Mouse (Mus musculus) hindbrain, embryonic 14.5 days (tissue): Measurements from ENCODE around the gene Rock2. TPM values are rescaled to one million over a fixed set of nuclear protein-coding genes. Genes with fewer than 3 reads are reported as not detected.

ENCODE experiments used
- ATAC-seq: fragments of 200-750 bp; cut with Nextera tagmentation; 2 replicates; pipeline ENCODE4 v1.8.0; 2017; ENCODE audit warnings: moderate number of reproducible peaks, mild to moderate bottlenecking, moderate TSS enrichment, moderate library complexity; ENCODE audit not compliant: low FRiP score
- DNase-seq: peaks from one replicate; pipeline ENCODE4 v3.0.0-alpha.2; 2015; ENCODE audit warnings: low spot score
- H3K27ac ChIP-seq: fragments of 300-500 bp; sonication (generic); 2 replicates; pipeline ENCODE4 v1.5.1; 2014; ENCODE audit warnings: mild to moderate bottlenecking, moderate library complexity
- H3K27me3 ChIP-seq: fragments of 300-500 bp; sonication (generic); 2 replicates; pipeline ENCODE4 v1.6.1; 2014; ENCODE audit warnings: mild to moderate bottlenecking, low read length, mixed read lengths; ENCODE audit not compliant: control insufficient read depth, insufficient read depth
- H3K36me3 ChIP-seq: fragments of 300-500 bp; sonication (generic); replicated peaks from 2 replicates; pipeline ENCODE4 v1.6.1; 2014; ENCODE audit not compliant: control insufficient read depth, insufficient read depth
- H3K4me1 ChIP-seq: fragments of 300-500 bp; sonication (generic); replicated peaks from 2 replicates; pipeline ENCODE4 v1.6.1; 2014; ENCODE audit warnings: antibody characterized with exemption, low read length, mixed read lengths; ENCODE audit not compliant: control insufficient read depth, insufficient read depth
- H3K4me2 ChIP-seq: fragments of 300-500 bp; sonication (generic); replicated peaks from 2 replicates; pipeline ENCODE4 v1.6.1; 2014; ENCODE audit warnings: mild to moderate bottlenecking, moderate library complexity
- H3K4me3 ChIP-seq: fragments of 300-500 bp; sonication (generic); replicated peaks from 2 replicates; pipeline ENCODE4 v1.5.1; 2014; ENCODE audit warnings: mild to moderate bottlenecking, low read length
- H3K9ac ChIP-seq: fragments of 300-500 bp; sonication (generic); 2 replicates; pipeline ENCODE4 v1.6.1; 2014
- H3K9me3 ChIP-seq: fragments of 300-500 bp; sonication (generic); 2 replicates; pipeline ENCODE4 v1.6.1; 2016; ENCODE audit warnings: low read length; ENCODE audit not compliant: control insufficient read depth
- WGBS: fragments of 180-500 bp; shearing (Covaris S2); extraction: QIAGEN DNeasy Blood & Tissue Kit; methylation state at CpG from one replicate; pipeline ENCODE4 v1.1.7; 2014; 5-methylcytosine and 5-hydroxymethylcytosine counted together
- polyA plus RNA-seq: library from polyadenylated mRNA; unstranded; fragments of >200 nt; fragmentation: Nextera tagmentation; extraction: Ambion mirVana; gene quantifications from 2 replicates; pipeline ENCODE4 v1.2.1, GENCODE M21; 2014

Rock2 gene
- polyA plus RNA-seq, 1 experiment from 2014 or later, result 17.6 TPM

DNA sequence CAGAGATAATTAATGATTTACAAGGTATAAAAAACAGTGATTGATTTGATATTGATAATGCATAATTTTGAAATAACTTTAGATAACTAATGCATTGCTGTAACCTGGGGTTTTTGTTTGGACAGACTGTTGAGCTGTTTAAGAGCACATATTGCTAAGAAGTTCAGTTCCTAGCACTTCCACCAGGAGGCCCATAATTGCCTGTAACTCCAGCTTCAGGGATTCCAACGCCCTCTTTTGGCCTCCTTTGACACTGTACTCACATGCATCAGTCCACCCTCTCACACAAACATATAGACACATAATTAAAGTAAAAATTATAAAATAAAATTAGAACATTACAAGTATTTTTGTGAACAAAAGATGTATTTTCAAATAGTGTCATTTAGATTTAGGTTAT lies 64.2 kb downstream of the Rock2 start:
- no peak overlapping the region for H3K9ac ChIP-seq
- no peak for DNase-seq
- H3K9me3 ChIP-seq, result no peaks in the 10 kb centered on the region
- H3K36me3 ChIP-seq, result peaks cover 59% of the 10 kb centered on the region
- WGBS, result 55% methylated on average over 1 of the region's 1 CpGs
- H3K27ac ChIP-seq, result no peak overlapping the region
- H3K4me1 ChIP-seq, result no peaks in the 10 kb centered on the region
- ATAC-seq, result no peak
- no peak overlapping the region for H3K4me3 ChIP-seq
- H3K4me2 ChIP-seq, result no peak overlapping the region
- H3K27me3 ChIP-seq, result no peaks in the 10 kb centered on the region

DNA sequence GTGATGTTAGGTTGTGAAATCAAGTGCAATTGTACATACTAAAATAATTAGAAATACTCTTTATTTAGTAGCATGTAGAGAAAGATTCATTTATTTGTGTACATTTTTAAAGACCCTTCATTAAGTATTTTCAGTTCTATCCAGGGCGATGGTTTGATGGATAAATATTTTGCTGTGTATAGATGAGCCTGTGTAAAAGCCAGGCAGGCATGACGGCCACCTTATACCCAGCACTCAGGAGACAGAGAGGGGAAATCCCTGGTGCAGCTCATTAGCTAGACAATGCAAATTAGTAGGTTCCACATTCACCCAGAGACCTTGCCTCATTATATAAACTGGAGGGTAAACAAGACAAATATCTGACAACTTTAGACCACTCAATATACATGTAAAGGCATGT lies 68.7 kb downstream of the Rock2 start:
- Histone ChIP-seq H3K9ac (no peak overlapping the region), H3K4me3 (no peak overlapping the region), H3K27me3 (no peaks in the 10 kb centered on the region), H3K27ac (no peak overlapping the region), H3K9me3 (no peaks in the 10 kb centered on the region), H3K36me3 (peaks cover 70% of the 10 kb centered on the region), H3K4me1 (no peaks in the 10 kb centered on the region), H3K4me2 (no peak overlapping the region)
- 65% methylated on average over 2 of the region's 2 CpGs for whole genome bisulfite sequencing
- DNase-seq (no peak), ATAC-seq (no peak)

DNA sequence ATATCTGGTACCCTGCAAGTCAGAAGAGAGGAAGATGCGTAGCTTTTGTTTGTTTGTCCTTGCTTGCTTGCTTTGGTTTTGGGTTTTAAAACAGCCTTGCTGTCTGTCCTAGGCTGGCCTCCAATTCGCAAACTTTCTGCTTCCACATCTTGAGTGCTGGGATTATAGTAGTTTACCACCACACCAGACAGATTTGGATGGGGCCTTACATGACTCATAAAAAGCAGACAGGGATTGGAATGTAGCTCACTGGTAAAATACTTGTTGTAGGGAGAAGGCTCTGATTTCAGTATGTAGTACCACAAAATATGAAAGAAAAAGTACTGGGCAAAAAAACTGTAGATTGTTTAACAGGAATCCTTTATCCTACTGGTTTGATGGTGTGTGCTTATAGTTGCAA lies 72.1 kb downstream of the Rock2 start:
- 99% methylated on average over 2 of the region's 2 CpGs for WGBS
- H3K36me3 ChIP-seq, result peaks cover 69% of the 10 kb centered on the region

DNA sequence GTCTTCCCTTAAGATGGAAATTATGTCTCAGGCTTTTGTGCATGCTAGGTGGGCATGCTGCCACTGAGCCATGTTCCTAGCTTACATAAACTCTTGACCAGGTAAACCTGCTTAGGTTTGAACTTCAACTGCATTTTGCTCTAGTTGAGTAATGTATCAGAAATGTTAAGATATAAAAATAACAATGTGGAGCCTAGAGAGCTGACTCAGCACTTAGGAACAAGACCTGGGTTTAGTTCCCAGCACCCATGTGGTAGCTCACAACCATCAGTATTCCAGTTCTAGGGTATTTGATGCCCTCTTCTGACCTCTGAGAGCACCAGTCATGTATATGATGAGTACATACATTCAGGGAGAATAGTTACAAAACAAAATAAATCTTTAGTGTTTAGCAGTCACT lies 82.4 kb downstream of the Rock2 start:
- Histone ChIP-seq H3K27me3 (no peaks in the 10 kb centered on the region), H3K4me2 (no peak overlapping the region), H3K9me3 (no peaks in the 10 kb centered on the region), H3K9ac (no peak overlapping the region), H3K4me3 (no peak overlapping the region), H3K4me1 (no peaks in the 10 kb centered on the region), H3K27ac (no peak overlapping the region), H3K36me3 (peaks cover 91% of the 10 kb centered on the region)
- DNase-seq (no peak), ATAC-seq (no peak)

More for the DNA sequence above, 72.1 kb downstream of the Rock2 start:
- no peaks in the 10 kb centered on the region for H3K27me3 ChIP-seq
- H3K4me3 ChIP-seq, result no peak overlapping the region
- no peak overlapping the region for H3K9ac ChIP-seq
- no peaks in the 10 kb centered on the region for H3K9me3 ChIP-seq
- no peak overlapping the region for H3K27ac ChIP-seq
- ATAC-seq (no peak), DNase-seq (no peak)
- H3K4me2 ChIP-seq, result no peak overlapping the region
- no peaks in the 10 kb centered on the region for H3K4me1 ChIP-seq

DNA sequence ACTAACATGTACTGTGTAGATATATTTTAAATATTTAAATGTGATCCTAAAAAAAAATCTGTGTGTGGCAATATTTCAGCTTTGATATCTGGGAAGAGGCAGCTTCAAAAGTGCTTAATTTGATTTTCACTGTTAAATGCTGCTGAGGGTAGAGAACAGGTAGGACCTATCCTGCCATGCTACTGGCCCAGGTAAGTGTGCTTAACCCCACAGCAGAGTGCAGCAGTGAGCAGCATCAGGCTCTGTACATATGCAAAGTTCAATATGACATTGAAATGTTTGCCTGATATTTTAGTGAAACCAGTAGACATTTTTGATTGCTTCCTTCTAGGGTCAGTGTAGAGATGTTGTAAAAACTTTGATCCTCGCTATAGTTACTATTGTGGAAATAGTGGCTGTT lies 91.1 kb downstream of the Rock2 start:
- H3K4me3 ChIP-seq, result no peak overlapping the region
- no peak for DNase-seq

DNA sequence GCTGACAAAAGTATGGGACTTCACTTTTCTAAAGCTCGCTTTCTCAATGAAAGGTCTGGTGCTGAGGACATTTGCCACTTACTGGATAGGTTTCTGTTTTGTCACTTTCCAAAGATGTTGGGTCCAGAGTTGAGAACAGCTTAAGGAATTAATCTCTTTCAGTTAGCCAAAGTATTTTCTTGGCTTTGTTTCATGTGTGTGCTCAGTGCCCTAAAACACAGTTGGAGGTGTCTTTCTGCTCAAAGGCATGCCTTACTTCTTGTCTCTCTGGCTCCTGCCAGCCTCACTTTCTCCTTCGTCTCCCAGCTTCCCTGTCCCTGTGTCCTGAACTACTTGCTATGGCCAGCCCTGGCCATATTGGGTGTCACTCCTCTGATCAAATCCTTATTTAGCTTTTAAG lies 96.7 kb downstream of the Rock2 start:
- Histone ChIP-seq H3K4me2 (no peak overlapping the region), H3K36me3 (peaks cover 10% of the 10 kb centered on the region), H3K4me1 (no peaks in the 10 kb centered on the region), H3K9ac (no peak overlapping the region), H3K4me3 (no peak overlapping the region), H3K9me3 (no peaks in the 10 kb centered on the region), H3K27me3 (no peaks in the 10 kb centered on the region), H3K27ac (no peak overlapping the region)
- ATAC-seq (no peak), DNase-seq (no peak)
- 89% methylated on average over 2 of the region's 2 CpGs for WGBS

More for the DNA sequence above, 91.1 kb downstream of the Rock2 start:
- no peaks in the 10 kb centered on the region for H3K9me3 ChIP-seq
- H3K36me3 ChIP-seq, result peaks cover 40% of the 10 kb centered on the region
- H3K4me2 ChIP-seq, result no peak overlapping the region
- no peaks in the 10 kb centered on the region for H3K27me3 ChIP-seq
- H3K27ac ChIP-seq, result no peak overlapping the region
- WGBS, result 97% methylated on average over 1 of the region's 1 CpGs
- ATAC-seq, result no peak
- H3K9ac ChIP-seq, result no peak overlapping the region
- no peaks in the 10 kb centered on the region for H3K4me1 ChIP-seq

DNA sequence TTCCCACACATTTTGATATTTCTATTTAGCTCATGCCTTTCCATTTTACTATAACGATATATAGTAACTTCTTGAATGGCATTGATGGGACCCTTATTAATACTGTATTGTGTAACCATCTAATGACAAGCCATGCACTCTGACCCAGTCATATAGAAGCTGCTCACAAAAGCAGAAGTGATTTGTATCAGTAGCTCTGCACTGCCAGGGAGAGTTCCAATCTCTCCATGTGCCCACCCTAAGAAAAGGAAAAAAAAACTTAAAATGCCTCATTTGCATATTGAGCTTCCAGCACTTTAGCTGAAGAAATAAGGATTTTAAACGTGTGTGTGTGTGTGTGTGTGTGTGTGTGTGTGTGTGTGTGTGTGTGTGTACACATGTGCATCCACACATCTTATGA lies 97.7 kb downstream of the Rock2 start:
- ATAC-seq, result no peak
- 79% methylated on average over 2 of the region's 2 CpGs for WGBS
- H3K4me3 ChIP-seq, result no peak overlapping the region

DNA sequence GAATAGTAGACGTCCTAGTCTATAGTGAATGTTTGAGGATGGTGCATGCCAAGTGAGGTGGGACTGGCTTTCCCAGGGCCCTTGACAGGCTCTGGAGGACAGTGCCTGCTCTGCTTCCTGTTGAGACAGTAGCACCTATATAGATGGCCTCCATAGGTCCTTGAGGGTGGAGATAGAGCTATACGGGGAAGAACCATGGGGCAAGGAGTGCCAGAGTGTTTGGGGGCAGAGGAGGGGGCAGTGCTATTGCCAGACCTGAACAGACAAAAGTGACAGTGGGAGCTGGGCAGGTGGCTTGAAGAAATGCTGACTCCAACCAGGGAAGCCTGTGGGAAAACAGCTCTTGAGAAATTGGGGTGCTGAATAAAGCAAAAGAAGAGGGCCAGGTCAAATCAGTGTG lies 99.6 kb downstream of the Rock2 start:
- Histone ChIP-seq H3K36me3 (peaks cover 10% of the 10 kb centered on the region), H3K4me3 (no peak overlapping the region), H3K9ac (no peak overlapping the region), H3K4me2 (no peak overlapping the region), H3K4me1 (peaks cover 2% of the 10 kb centered on the region; the same call in 1 of the 2 replicates), H3K27ac (no peak overlapping the region), H3K9me3 (no peaks in the 10 kb centered on the region), H3K27me3 (peaks cover 20% of the 10 kb centered on the region)
- no peak for ATAC-seq
- 94% methylated on average over 2 of the region's 2 CpGs for WGBS
- DNase-seq, result no peak

More for the DNA sequence above, 97.7 kb downstream of the Rock2 start:
- H3K9me3 ChIP-seq, result no peaks in the 10 kb centered on the region
- no peak overlapping the region for H3K9ac ChIP-seq
- H3K36me3 ChIP-seq, result peaks cover 10% of the 10 kb centered on the region
- H3K4me1 ChIP-seq, result no peaks in the 10 kb centered on the region
- H3K4me2 ChIP-seq, result no peak overlapping the region
- no peak overlapping the region for H3K27ac ChIP-seq
- peaks cover 3% of the 10 kb centered on the region; the same call in 1 of the 2 replicates for H3K27me3 ChIP-seq
- DNase-seq, result no peak

DNA sequence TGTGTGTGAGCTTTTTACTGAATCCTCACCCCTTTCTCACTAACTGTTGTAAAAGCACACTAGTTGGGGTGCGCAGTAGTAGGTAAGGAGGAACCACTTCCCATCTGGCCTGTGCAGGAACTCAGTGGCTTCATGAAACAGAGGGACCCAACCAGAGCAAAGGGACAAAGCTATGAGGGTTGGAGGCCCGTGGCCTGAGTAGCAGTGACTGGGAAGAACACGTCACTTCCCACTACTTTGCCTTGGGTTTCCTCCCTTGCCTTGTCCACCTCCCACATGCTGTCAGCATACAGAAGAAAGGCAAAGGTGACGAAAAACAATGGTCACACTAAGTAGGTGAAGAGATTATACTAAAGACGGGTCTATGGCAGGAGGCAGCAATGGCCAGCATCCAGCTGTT lies 101.6 kb downstream of the Rock2 start:
- DNase-seq, result no peak
- Histone ChIP-seq H3K36me3 (peaks cover 4% of the 10 kb centered on the region; the same call in 1 of the 2 replicates), H3K4me1 (peaks cover 8% of the 10 kb centered on the region; the same call in 1 of the 2 replicates), H3K4me3 (no peak overlapping the region), H3K9me3 (no peaks in the 10 kb centered on the region), H3K27me3 (peaks cover 38% of the 10 kb centered on the region), H3K27ac (no peak overlapping the region), H3K4me2 (no peak overlapping the region), H3K9ac (no peak overlapping the region)
- ATAC-seq, result no peak
- WGBS, result 85% methylated on average over 5 of the region's 5 CpGs

DNA sequence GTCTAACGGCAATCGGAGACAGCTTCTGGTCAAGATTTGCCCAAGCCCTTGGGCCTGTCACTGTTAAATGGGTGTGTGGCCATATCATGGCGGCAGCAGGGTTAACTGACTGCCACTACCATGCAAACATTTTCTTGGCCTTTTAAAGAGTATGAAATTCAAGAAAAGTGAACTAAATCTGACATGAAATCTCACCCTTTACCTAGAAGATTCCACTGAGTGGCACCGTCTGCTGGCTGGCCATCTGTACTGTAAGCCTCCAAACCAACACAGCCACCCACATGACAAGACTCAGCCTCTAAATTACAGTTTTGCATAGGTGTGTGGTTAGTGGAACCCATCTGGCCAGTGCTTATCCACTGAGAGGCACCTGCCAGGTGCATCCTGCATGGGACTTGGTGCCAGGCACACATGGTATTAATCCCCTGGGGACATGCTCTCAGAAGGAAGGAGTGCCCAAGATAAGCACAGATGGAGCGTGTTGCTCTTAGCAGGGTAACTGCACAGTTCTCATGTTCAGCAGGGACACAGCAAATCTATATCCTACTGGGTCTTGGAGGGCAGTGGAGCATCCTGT lies 102.3 kb downstream of the Rock2 start:
- ATAC-seq (no peak), DNase-seq (no peak)
- Histone ChIP-seq H3K4me1 (peaks cover 8% of the 10 kb centered on the region; the same call in 1 of the 2 replicates), H3K4me2 (no peak overlapping the region), H3K9me3 (no peaks in the 10 kb centered on the region), H3K36me3 (peaks cover 4% of the 10 kb centered on the region; the same call in 1 of the 2 replicates), H3K9ac (no peak overlapping the region), H3K27me3 (peaks cover 45% of the 10 kb centered on the region), H3K4me3 (no peak overlapping the region), H3K27ac (no peak overlapping the region)
- WGBS, result 90% methylated on average over 5 of the region's 5 CpGs
